Mouse (Mus musculus): ENCODE results near the gene Calm5. TPM values are rescaled to one million over a fixed set of nuclear protein-coding genes. Genes with fewer than 3 reads are reported as not detected.

Gene Calm5
- not detected for polyA plus RNA-seq (2017; shearing (Covaris generic))

GRCm38 (mm10) chr13:3853648-3854333 lies at the start of gene Calm5:
Calm5 (plus strand) TSS chr13:3854173.

GRCm38 (mm10) chr13:3804186-3804585 lies 49.8 kb upstream of the Calm5 start, which contains the start of gene Calml3:
Calml3 (minus strand) TSS chr13:3804316.

DNA sequence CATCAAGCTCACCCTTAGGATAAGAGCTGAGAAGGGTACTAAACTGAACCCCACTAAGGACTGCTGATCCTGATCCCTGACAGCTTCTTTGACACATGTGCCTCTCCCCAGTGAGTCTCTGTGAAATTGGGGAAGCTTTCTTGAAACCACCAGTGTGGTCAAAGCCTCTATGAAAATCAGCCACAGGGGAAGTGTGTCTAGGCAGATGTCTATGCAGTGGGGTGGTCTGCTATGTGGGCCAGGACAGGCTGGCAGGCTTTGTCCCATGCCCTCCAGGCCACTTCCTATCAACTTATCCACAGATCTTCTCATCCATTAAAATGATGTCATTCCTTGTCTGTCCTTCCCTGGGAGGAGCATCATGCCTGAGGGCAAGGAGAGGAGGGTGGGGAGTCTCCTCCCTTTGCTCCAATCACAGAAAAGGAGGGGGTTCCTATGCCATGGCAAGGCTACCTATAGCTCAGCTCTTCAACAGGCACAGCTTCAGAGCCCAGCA lies 16.6 kb upstream of the Calm5 start, which contains the start of gene Calm4:
Gene Calm4 (plus strand): TSS at position 446 of the 496 bp plus-strand sequence.

Other genes with a start within 250 kb of the Calm5 start
- 10 to 100 TPM; 25.2 to 33.1 TPM for gene Fam208b, start 243.1 kb upstream of the Calm5 start, polyA plus RNA-seq (2017; shearing (Covaris generic))
- gene Asb13, start 220.1 kb upstream of the Calm5 start, polyA plus RNA-seq (2017; shearing (Covaris generic)) = 10 to 100 TPM; 32.0 to 42.1 TPM
- gene Calml3, start 49.9 kb upstream of the Calm5 start, polyA plus RNA-seq (2017; shearing (Covaris generic)) = not detected
- gene Calm4, start 16.4 kb upstream of the Calm5 start, polyA plus RNA-seq (2017; shearing (Covaris generic)) = not detected
- 10 to 100 TPM; 19.5 to 25.6 TPM for gene Net1, start 64.0 kb downstream of the Calm5 start, polyA plus RNA-seq (2017; shearing (Covaris generic))
- gene Tubal3, start 64.1 kb downstream of the Calm5 start, polyA plus RNA-seq (2017; shearing (Covaris generic)) = under 1 TPM; 0.60 to 0.68 TPM
- not detected for gene Ucn3, start 91.2 kb downstream of the Calm5 start, polyA plus RNA-seq (2017; shearing (Covaris generic))
- under 1 TPM in 1 of 2 experiments, not detected in 1; 0.75 TPM for gene Akr1c14, start 194.8 kb downstream of the Calm5 start, polyA plus RNA-seq (2017; shearing (Covaris generic))

Data from activated CD4-positive, CD25-positive, alpha-beta regulatory T cell (primary cell).